Mouse (Mus musculus) liver, postnatal 0 days (tissue): ENCODE measurements around the gene Rbpj. TPM values are rescaled to one million over a fixed set of nuclear protein-coding genes. Genes with fewer than 3 reads are reported as not detected.

ENCODE experiments used
- ATAC-seq: fragments of 200-750 bp; cut with Nextera tagmentation; 2 replicates; pipeline ENCODE4 v1.8.0; 2017; ENCODE audit warnings: mild to moderate bottlenecking, moderate library complexity
- DNase-seq: peaks from one replicate; pipeline ENCODE4 v3.0.0-alpha.2; 2016
- H3K27ac ChIP-seq: fragments of 300-500 bp; sonication (generic); 2 replicates; pipeline ENCODE4 v1.5.1; 2014; ENCODE audit warnings: antibody characterized with exemption, moderate library complexity, mild to moderate bottlenecking, low read depth
- H3K27me3 ChIP-seq: fragments of 300-500 bp; sonication (generic); 2 replicates; pipeline ENCODE4 v1.6.1; 2014; ENCODE audit warnings: low read length, control low read depth, mixed read lengths; ENCODE audit not compliant: insufficient read depth
- H3K36me3 ChIP-seq: fragments of 300-500 bp; sonication (generic); replicated peaks from 2 replicates; pipeline ENCODE4 v1.6.1; 2014; ENCODE audit warnings: mild to moderate bottlenecking, control low read depth, low read length, moderate library complexity, mixed read lengths; ENCODE audit not compliant: insufficient read depth
- H3K4me1 ChIP-seq: fragments of 300-500 bp; sonication (generic); 2 replicates; pipeline ENCODE4 v1.6.1; 2014; ENCODE audit warnings: antibody characterized with exemption, mild to moderate bottlenecking, control low read depth; ENCODE audit not compliant: insufficient read depth
- H3K4me2 ChIP-seq: fragments of 300-500 bp; sonication (generic); 2 replicates; pipeline ENCODE4 v1.6.1; 2014; ENCODE audit warnings: low read depth, mild to moderate bottlenecking, low read length, moderate library complexity, mixed read lengths
- H3K4me3 ChIP-seq: fragments of 300-500 bp; sonication (generic); 2 replicates; pipeline ENCODE4 v1.5.1; 2014; ENCODE audit warnings: low read depth, low read length
- H3K9ac ChIP-seq: fragments of 300-500 bp; sonication (generic); replicated peaks from 2 replicates; pipeline ENCODE4 v1.6.1; 2014; ENCODE audit warnings: mild to moderate bottlenecking, moderate library complexity
- H3K9me3 ChIP-seq: fragments of 300-500 bp; sonication (generic); 2 replicates; pipeline ENCODE4 v1.6.1; 2016; ENCODE audit warnings: mild to moderate bottlenecking, control low read depth, low read length, mixed read lengths
- CTCF ChIP-seq: sonication (generic); IDR thresholded peaks from 2 replicates; pipeline ENCODE4 v1.5.1; 2016; ENCODE audit warnings: antibody characterized with exemption, low read depth
- EP300 ChIP-seq: IDR thresholded peaks from 2 replicates; pipeline ENCODE4 v1.6.1; 2016; ENCODE audit warnings: antibody characterized with exemption, low read depth, mild to moderate bottlenecking
- WGBS: fragments of 180-500 bp; shearing (Covaris S2); extraction: QIAGEN DNeasy Blood & Tissue Kit; methylation state at CpG from one replicate; pipeline ENCODE4 v1.1.7; 2014; ENCODE audit not compliant: insufficient replicate concordance; 5-methylcytosine and 5-hydroxymethylcytosine counted together
- polyA plus RNA-seq: library from polyadenylated mRNA; unstranded; fragments of >200 nt; fragmentation: Nextera tagmentation; extraction: Ambion mirVana; gene quantifications from 2 replicates; pipeline ENCODE4 v1.2.1, GENCODE M21; 2015

The Rbpj gene
- polyA plus RNA-seq, 1 experiment from 2014 or later = 6.1 TPM

- no peak overlapping the region for H3K9ac ChIP-seq
- H3K4me3 ChIP-seq = no peak overlapping the region
- 81% methylated on average over 15 of the region's 15 CpGs for WGBS
- H3K27me3 ChIP-seq = no peaks in the 10 kb centered on the region
- 0 out of 2 replicates have a peak, but pooled peaks cover 3% of the 10 kb centered on the region for H3K4me1 ChIP-seq
- ATAC-seq = no peak
- no peaks in the 10 kb centered on the region for H3K36me3 ChIP-seq
- TF ChIP-seq CTCF (no peak), EP300 (no peak)
- no peak overlapping the region for H3K4me2 ChIP-seq
- H3K27ac ChIP-seq = no peak overlapping the region
- no peak for DNase-seq
- no peaks in the 10 kb centered on the region for H3K9me3 ChIP-seq
Measured at GRCm38 (mm10) chr5:53566485-53567083, 100.6 kb downstream of the Rbpj start.

GRCm38 (mm10) chr5:53572496-53572895, 106.5 kb downstream of the Rbpj start:
- Histone ChIP-seq H3K36me3 (no peaks in the 10 kb centered on the region), H3K27ac (no peak overlapping the region), H3K9ac (no peak overlapping the region), H3K4me1 (0 out of 2 replicates have a peak, but pooled peaks cover 3% of the 10 kb centered on the region), H3K9me3 (no peaks in the 10 kb centered on the region), H3K4me2 (no peak overlapping the region), H3K4me3 (no peak overlapping the region), H3K27me3 (no peaks in the 10 kb centered on the region)
- 61% methylated on average over 5 of the region's 5 CpGs for WGBS
- no peak for TF ChIP-seq EP300
- TF ChIP-seq CTCF = no peak
- no peak for DNase-seq
- ATAC-seq = no peak

GRCm38 (mm10) chr5:53574883-53575442, 109.0 kb downstream of the Rbpj start:
- TF ChIP-seq EP300 (no peak), CTCF (no peak)
- ATAC-seq (no peak), DNase-seq (no peak)
- Histone ChIP-seq H3K9me3 (no peaks in the 10 kb centered on the region), H3K4me1 (0 out of 2 replicates have a peak, but pooled peaks cover 3% of the 10 kb centered on the region), H3K27me3 (no peaks in the 10 kb centered on the region), H3K4me2 (no peak overlapping the region), H3K9ac (no peak overlapping the region), H3K27ac (no peak overlapping the region), H3K36me3 (no peaks in the 10 kb centered on the region), H3K4me3 (no peak overlapping the region)
- 63% methylated on average over 3 of the region's 3 CpGs for WGBS

- Histone ChIP-seq H3K4me3 (no peak overlapping the region), H3K27ac (no peak overlapping the region), H3K27me3 (no peaks in the 10 kb centered on the region), H3K36me3 (no peaks in the 10 kb centered on the region), H3K4me1 (no peaks in the 10 kb centered on the region), H3K9me3 (no peaks in the 10 kb centered on the region), H3K9ac (no peak overlapping the region), H3K4me2 (no peak overlapping the region)
- DNase-seq (no peak), ATAC-seq (no peak)
- WGBS = 83% methylated on average over 10 of the region's 10 CpGs
- no peak for TF ChIP-seq EP300
- no peak for TF ChIP-seq CTCF
Measured at GRCm38 (mm10) chr5:53577272-53577889, 111.4 kb downstream of the Rbpj start.

GRCm38 (mm10) chr5:53584069-53584767, 118.3 kb downstream of the Rbpj start:
- Histone ChIP-seq H3K27me3 (no peaks in the 10 kb centered on the region), H3K4me1 (peaks cover 9% of the 10 kb centered on the region; the same call in 1 of the 2 replicates), H3K9ac (no peak overlapping the region), H3K27ac (no peak overlapping the region), H3K9me3 (no peaks in the 10 kb centered on the region), H3K4me2 (no peak overlapping the region), H3K4me3 (no peak overlapping the region), H3K36me3 (no peaks in the 10 kb centered on the region)
- ATAC-seq = no peak
- WGBS = 79% methylated on average over 9 of the region's 9 CpGs
- no peak for TF ChIP-seq EP300
- no peak for TF ChIP-seq CTCF
- DNase-seq = no peak
